Mouse (Mus musculus) granulocyte monocyte progenitor cell, adult 5-6 weeks (primary cell): ENCODE measurements around the gene Gnl2. TPM values are rescaled to one million over a fixed set of nuclear protein-coding genes. Genes with fewer than 3 reads are reported as not detected.

ENCODE experiments used
- ATAC-seq: replicated peaks from 2 replicates; pipeline ENCODE4 v1.8.0; 2016; ENCODE audit warnings: mild to moderate bottlenecking, moderate TSS enrichment, inconsistent platforms; ENCODE audit not compliant: poor library complexity, severe bottlenecking
- total RNA-seq, 2 experiments: library from RNA; stranded (forward) in 1 of 2; stranded (reverse) in 1 of 2; fragments of 200-712, 200-1000 nt in 1 of 2; fragments of >200 nt in 1 of 2; fragmentation: Nextera tagmentation in 1 of 2; gene quantifications; 2 replicates each; pipeline ENCODE4 v1.2.3; 2014 to 2017

The Gnl2 gene
- total RNA-seq, 2 experiments from 2014 or later: 84.5 to 163 TPM

DNA sequence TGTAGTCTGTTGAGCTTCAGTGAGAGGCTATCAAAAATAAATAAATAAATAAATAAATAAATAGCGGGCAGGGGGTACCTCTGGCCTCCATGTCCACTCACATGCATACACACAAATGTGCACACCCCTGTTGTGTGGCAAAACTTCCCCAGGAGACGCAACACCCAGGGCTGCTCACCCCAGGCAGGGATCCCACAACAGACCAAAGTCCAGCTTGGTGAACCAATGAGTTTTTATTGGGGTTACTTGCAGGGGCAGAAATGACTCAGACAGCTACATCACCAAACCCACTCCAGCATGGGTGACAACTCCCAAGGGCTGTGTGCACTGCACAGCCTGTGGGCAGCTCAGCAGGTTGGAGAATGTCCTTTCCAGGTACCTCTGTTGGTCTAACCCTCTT is 61.3 kb downstream of the Gnl2 start:
- ATAC-seq: no peak

DNA sequence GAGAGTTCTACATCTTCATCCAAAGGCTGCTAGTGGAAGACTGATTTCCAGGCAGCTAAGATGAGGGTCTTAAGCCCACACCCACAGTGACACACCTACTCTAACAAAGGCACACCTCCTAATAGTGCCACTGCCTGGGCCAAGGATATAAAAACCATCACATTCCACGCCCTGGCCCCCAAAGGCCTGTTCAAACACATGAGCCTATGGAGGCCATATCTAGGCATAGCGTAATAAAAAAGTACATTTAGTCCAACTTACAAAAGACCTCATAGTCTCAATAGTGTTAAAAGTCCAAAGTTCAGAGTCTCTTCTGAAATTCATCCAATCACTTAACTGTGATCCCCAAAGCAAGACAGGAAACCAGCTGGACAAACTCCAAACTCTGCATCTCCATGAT is 62.3 kb downstream of the Gnl2 start:
- ATAC-seq: no peak

DNA sequence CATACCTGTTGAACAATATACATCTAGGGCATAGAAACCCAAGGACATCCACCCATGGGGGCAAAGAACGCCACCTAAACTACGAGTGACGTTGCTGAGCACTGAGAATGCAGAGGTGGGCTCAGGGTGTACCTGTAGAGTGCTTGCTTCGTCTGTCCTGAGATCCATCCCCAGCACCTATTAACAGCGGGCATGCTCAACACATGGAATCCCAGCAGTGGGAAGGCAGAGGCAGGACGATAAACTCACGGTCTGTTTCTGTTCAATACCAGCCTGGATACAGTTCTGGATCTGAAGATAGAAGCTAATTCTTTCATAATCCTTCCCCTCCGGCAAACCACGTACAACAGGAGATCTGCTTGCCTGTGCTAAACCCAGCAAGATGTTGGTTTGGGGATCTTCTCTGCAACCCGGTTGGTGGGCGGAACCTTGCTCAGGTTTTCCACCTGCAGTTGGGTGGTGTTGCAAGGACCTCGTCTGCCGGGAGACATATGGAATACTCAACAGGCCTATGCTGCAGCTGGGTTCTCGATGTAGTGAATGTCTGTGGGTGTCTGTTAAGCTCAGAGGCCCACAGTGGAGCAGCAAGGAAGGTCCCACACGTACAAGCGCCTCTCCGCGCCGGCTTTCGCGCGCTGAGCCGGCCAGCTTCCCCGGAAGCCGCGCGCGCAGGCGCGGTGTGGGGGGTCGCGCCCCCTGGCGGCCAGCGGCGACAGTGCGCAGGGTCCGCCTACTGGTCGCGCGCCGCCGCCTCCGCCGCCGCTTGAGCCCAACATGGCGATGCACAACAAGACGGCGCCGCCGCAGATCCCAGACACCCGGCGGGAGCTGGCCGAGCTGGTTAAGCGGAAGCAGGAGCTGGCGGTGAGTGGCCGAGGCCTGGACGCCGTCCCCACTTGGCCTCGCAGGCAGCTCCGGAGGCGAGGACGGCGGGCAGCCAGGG is 68.3 kb downstream of the Gnl2 start, which contains the start of gene Meaf6:
Meaf6 (plus strand) TSS at position 732 of the 943 bp plus-strand sequence.
- peak; percentile 81 for ATAC-seq

DNA sequence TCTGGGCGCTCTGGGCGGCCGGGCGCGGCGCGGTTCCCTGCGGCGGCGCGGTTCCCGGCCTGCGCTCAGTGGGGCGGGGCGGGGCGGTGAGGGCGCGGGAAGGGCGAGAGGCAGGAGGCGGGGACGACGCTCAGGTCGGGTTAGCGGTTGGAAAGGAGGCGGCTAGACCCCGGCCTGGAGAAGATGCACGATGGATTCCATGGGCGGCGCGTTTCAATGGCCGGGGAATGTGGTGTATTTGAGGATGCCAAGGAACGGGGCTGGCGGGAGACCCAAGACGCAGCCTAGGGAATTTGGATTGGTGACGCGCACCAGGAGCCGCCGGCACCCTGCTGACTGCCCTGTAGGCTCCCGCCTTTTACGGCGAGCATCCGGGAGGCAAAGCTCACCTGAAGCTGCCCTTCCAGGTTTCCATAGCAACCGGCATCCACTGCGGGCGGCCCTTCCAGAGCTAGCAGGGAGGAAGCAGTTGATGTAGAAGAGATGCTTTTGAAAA is 69.0 kb downstream of the Gnl2 start:
- ATAC-seq: peak; percentile 80

DNA sequence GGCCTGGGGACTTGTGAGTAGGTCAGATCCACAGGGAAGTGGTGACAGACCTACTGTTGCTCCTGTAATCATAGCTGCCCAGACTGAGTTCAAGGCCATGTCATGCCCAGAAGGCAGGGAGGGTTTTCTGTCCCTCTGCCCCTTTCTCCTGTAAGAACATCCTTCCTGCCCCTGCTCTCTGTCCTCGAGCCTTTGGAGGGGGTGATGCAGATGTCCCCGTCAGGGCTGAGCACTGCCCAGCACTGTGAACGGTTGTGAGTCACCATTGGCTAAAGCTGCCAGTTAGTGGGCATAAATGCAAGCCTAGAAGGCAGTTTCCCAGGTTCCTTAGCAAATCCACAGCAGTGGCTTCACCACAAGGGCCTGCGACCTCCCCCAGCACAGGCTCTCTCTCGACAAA is 76.6 kb downstream of the Gnl2 start:
- no peak for ATAC-seq

DNA sequence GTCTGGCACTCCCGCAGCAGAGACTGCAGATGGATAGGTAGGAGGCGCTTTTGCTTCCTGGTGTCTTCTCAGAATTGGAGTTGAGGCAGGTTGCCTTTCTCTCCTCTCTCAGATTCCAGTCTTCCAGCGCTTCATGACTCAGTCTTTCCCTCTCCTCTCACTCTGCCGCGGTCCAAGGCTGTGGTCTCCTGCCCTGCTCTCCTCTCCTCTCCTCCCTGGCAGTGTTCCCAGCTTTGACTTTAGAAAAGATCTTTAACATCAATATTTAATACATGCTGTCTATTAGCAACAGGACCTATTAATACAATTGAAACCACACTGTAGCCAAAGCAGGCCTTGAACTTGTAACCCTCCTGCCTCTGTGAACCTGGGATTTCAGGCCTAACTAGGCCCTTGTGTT is 79.7 kb downstream of the Gnl2 start:
- no peak for ATAC-seq

DNA sequence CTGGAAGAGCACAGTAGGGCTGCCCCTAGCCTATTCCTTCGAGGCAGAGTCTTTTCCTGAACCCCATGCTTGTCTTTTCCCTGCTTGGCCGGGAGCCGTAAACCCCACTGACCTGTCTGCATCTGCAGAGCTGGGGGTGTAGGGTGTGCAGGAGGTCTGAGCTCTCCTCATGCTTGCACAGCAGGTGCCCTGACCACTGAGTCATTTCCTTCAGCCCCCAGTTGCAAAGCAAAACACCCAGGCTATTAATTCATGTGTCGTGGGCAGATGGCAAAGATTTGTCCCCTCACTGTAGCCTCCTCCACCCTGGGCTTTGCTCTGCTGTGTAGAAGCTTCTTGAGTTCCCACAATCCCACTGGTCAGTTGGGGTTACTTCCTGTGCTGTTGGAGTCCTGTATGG is 81.0 kb downstream of the Gnl2 start:
- ATAC-seq: no peak

DNA sequence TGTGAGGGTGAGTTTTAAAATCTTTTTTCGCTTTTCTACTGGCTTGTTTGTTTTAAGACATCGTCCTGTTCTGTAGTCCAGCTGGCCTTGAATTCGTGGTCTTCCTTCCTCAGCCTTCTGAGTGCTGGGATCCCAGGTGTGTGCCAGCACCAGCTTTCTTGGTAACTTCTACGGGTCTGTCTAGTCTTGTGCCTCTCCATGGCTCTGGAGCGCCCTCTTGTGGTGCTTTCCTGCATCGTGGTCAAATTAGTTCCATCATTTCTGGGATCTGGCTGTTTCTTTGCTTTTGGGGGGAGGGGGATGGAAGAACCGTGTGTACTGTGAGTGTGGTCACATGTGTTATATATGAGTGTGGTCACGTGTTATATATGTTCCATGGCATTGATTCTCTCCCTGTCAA is 83.1 kb downstream of the Gnl2 start:
- peak; percentile 63 for ATAC-seq

DNA sequence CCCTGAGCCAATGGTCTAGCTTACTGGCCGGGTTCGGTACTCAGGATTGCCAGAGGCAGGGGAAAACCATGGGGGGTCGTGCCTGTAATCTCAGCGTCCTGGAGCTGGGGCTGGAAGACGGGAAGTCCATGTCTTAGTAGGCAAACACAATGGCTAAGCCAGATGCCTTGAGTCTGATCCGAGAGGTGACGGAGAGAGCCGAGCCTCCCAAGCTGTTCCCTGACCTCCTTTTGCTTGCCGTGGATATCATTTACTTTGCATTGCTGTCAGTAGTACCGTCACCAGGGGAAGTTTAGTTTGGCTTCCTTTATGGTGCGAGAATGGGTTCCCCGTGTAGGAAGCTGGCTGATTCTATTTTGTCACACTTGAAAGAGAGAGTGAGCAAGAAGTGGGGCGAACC is 84.9 kb downstream of the Gnl2 start:
- no peak for ATAC-seq

Other genes starting within 250 kb of the Gnl2 start
- 37.9 and 42.6 TPM in 2 replicates for gene Mtf1, start 214.5 kb upstream of the Gnl2 start, total RNA-seq (2014; fragmentation: Nextera tagmentation)
- gene Mtf1, start 214.5 kb upstream of the Gnl2 start, total RNA-seq (2017): 11.3 and 26.3 TPM in 2 replicates
- 38.1 and 65.5 TPM in 2 replicates for gene Yrdc, start 165.9 kb upstream of the Gnl2 start, total RNA-seq (2014; fragmentation: Nextera tagmentation)
- gene Yrdc, start 165.9 kb upstream of the Gnl2 start, total RNA-seq (2017): 18.7 and 29.1 TPM in 2 replicates
- gene 1110065P20Rik, start 165.4 kb upstream of the Gnl2 start, total RNA-seq (2014; fragmentation: Nextera tagmentation): 15.0 and 19.4 TPM in 2 replicates
- 3.1 and 6.7 TPM in 2 replicates for gene 1110065P20Rik, start 165.4 kb upstream of the Gnl2 start, total RNA-seq (2017)
- 1.2 TPM in 1 of 2 replicates, not detected in the other for gene Maneal, start 154.4 kb upstream of the Gnl2 start, total RNA-seq (2014; fragmentation: Nextera tagmentation)
- not detected in 2 replicates for gene Maneal, start 154.4 kb upstream of the Gnl2 start, total RNA-seq (2017)
- gene Epha10, start 135.7 kb upstream of the Gnl2 start, total RNA-seq (2014; fragmentation: Nextera tagmentation): not detected in 2 replicates
- not detected in 2 replicates for gene Epha10, start 135.7 kb upstream of the Gnl2 start, total RNA-seq (2017)
- gene 9930104L06Rik, start 79.5 kb upstream of the Gnl2 start, total RNA-seq (2014; fragmentation: Nextera tagmentation): 6.9 and 14.1 TPM in 2 replicates
- 6.3 and 10.5 TPM in 2 replicates for gene 9930104L06Rik, start 79.5 kb upstream of the Gnl2 start, total RNA-seq (2017)
- gene Cdca8, start 77.3 kb upstream of the Gnl2 start, total RNA-seq (2014; fragmentation: Nextera tagmentation): 59.2 and 97.0 TPM in 2 replicates
- gene Cdca8, start 77.3 kb upstream of the Gnl2 start, total RNA-seq (2017): 120 and 136 TPM in 2 replicates
- 4.0 TPM in 1 of 2 replicates, not detected in the other for gene Rspo1, start 30.2 kb upstream of the Gnl2 start, total RNA-seq (2014; fragmentation: Nextera tagmentation)
- gene Rspo1, start 30.2 kb upstream of the Gnl2 start, total RNA-seq (2017): 0.86 and 1.2 TPM in 2 replicates
- not detected in 2 replicates for gene Dnali1, start 49.1 kb downstream of the Gnl2 start, total RNA-seq (2014; fragmentation: Nextera tagmentation)
- not detected in 2 replicates for gene Dnali1, start 49.1 kb downstream of the Gnl2 start, total RNA-seq (2017)
- gene Snip1, start 50.1 kb downstream of the Gnl2 start, total RNA-seq (2014; fragmentation: Nextera tagmentation): 23.9 and 28.5 TPM in 2 replicates
- 28.5 and 30.5 TPM in 2 replicates for gene Snip1, start 50.1 kb downstream of the Gnl2 start, total RNA-seq (2017)
- 53.2 and 99.6 TPM in 2 replicates for gene Meaf6, start 68.5 kb downstream of the Gnl2 start, total RNA-seq (2014; fragmentation: Nextera tagmentation)
- gene Meaf6, start 68.5 kb downstream of the Gnl2 start, total RNA-seq (2017): 42.4 and 52.9 TPM in 2 replicates
- 11.4 and 12.1 TPM in 2 replicates for gene Zc3h12a, start 111.3 kb downstream of the Gnl2 start, total RNA-seq (2014; fragmentation: Nextera tagmentation)
- gene Zc3h12a, start 111.3 kb downstream of the Gnl2 start, total RNA-seq (2017): 2.6 and 2.8 TPM in 2 replicates